Mouse (Mus musculus) kidney, adult 9 months (tissue): Measurements from ENCODE around the gene Fndc11.
A peak's percentile ranks its signal among the peaks of the same experiment; 100 is the strongest.

Source experiments
- DNase-seq: peaks from one replicate; pipeline ENCODE4 v3.0.0; 2022

The Fndc11 gene

DNA sequence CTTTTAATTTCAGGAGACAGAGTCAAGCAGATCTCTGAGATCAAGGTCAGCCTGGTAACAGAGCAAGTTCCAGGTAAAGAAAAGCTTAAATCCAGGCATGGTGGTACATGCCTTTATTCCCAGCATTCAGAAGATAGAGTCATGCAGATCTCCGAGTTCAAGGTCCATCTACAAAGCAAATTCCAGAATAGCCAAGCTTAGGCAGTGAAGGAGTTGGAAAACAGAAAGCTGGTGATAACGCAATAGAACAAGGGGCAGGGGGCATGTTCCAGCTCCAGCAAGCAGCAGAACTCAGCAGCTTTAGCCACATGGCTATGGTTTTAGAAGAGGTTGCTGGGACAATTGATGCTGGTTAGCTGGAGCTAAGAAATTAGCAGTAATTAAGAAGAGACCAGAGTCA is 5.2 kb downstream of the Fndc11 start:
- no peak for DNase-seq

GRCm38 (mm10) chr2:181227122-181227521 is 7.3 kb downstream of the Fndc11 start:
- DNase-seq, result no peak

- DNase-seq, result no peak
Measured at GRCm38 (mm10) chr2:181228335-181228734, 8.5 kb downstream of the Fndc11 start.

- DNase-seq, result no peak
Measured at GRCm38 (mm10) chr2:181231171-181231570, 11.4 kb downstream of the Fndc11 start.

DNA sequence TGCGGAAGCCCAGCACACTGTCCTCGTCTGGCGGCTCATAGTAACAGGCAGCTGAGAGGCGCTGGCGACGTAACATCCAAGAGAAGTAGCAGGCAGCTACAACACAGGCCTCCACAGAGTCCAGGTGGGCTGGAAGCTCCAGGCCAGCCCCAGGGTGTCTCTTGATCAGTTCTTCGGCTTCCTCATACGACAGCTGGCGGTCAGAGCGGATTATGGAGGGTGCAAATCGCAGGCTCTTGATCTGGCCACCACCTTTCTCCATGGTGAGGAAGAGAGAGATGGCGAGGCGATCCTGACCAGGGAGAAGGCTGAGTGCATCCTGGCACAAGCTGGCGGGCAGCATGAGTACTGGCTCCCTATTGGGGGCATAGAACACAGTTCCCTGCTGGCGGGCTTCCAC is 13.6 kb downstream of the Fndc11 start:
- DNase-seq, result no peak

DNA sequence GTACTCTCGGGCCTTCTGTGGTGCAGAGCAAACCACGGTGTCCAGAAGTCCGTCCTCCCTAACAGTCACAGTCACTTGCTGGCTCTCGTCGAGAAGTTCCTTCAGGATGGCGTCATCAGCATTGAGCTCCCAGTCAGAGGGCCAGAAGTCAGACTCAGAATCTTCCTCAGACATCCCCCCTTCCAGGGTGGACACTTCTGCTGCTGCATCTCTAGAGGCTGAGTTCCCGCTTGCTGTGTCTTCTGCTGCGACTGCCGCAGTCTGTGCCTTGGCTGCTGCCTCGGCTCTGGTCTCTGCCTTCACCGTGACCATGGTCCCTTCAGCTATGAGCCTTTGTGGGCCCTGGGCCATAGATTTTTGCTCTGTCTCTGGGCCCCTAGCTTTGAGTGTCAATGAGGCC is 14.9 kb downstream of the Fndc11 start:
- DNase-seq, result no peak

- DNase-seq, result no peak
Measured at GRCm38 (mm10) chr2:181235681-181236566, 16.1 kb downstream of the Fndc11 start.

DNA sequence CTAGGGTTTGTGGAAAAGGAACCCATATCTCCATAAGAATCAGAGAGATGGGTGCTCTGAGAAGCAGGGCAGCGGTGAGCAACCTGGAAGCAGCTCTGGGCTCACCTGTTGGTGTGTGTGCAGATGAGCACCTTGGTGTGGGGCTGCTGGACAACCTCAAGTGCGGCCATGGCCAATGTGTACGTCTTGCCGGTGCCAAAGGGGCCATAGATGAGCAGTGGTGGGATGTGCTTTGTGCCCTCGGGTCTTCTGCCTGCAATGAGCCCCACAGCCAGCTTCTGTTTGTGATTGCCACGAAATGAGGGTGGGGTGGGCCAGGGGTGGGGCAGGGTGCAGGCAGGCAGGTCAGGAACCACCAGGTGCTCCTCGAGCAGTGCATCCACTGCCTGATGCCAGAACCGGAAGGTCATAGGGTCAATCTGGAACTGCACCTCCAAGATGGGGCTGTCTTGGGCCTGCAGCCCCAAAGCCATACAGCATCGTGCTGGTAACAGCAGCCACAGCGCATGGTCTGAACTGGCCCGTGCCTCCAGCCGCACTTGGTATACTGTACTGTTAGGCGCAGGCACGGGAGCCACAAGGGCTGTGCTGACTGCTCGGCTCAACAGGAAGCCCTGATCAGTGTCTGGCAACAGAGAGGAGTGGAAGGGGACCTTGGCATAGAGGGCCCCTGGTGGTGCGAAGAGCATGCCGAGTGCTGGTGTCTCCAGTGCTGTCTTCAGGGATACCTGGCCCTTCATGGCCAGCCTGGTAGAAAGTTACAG is 17.6 kb downstream of the Fndc11 start:
- no peak for DNase-seq

- no peak for DNase-seq
Measured at GRCm38 (mm10) chr2:181238091-181238610, 18.3 kb downstream of the Fndc11 start.

- no peak for DNase-seq
Measured at GRCm38 (mm10) chr2:181238861-181239260, 19.0 kb downstream of the Fndc11 start.

- DNase-seq, result no peak
Measured at GRCm38 (mm10) chr2:181239261-181239660, 19.4 kb downstream of the Fndc11 start.

GRCm38 (mm10) chr2:181240806-181241440 is 21.1 kb downstream of the Fndc11 start:
- DNase-seq, result no peak

DNA sequence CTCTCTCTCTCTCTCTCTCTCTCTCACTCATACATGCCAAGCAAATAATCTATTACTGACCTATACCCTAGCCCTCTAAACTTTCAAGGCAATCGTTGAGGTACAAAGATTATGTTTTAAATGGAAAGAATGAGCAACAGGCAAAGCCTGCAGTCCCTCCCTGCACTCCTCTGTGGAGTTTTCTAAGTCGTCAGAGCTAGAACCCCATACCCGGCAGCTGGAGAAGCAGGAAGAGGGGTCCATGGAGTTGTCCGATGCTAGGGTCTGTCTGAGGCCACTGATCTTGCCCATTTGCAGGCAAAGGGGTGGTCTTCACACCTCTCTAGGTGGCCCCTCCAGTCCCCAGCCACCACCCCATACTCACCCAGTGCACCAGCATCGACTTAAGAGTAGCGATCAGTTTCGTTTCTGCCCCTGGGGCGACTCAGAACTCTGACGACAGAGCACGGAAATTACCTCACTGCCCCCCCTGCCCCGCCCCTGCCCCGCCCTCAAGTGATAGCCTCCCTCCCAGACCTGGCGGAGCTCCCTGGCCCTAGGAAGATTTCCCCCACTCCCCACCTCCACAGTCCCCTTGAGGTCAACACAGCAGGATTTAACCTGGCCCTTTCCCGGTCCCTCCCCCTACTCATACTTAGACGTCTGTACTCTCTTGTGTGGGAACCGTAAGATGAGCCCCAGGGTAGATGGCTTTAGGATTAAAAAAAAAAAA is 21.9 kb downstream of the Fndc11 start, which contains the start of gene Helz2:
Gene Helz2 (minus strand): TSS at position 426 of the 712 bp plus-strand sequence.
- DNase-seq, result peak; percentile 55

DNA sequence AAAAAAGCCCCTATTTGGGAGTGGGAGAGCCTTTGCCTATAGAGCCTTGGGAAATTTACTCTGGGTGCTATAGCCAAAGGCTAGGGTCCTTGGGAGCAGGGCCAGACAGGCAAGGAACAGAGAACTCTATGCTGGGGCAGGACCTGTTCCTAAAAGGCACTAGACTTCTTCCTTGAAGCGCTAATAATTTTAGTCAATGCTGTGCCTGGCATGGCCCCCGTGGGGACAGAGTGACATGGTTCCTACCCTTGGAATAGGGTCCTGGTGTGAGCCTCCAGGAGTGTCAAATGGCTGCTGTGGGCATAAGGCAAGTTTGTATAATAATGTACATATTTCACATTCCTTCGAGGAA is 22.5 kb downstream of the Fndc11 start:
- DNase-seq, result no peak

DNA sequence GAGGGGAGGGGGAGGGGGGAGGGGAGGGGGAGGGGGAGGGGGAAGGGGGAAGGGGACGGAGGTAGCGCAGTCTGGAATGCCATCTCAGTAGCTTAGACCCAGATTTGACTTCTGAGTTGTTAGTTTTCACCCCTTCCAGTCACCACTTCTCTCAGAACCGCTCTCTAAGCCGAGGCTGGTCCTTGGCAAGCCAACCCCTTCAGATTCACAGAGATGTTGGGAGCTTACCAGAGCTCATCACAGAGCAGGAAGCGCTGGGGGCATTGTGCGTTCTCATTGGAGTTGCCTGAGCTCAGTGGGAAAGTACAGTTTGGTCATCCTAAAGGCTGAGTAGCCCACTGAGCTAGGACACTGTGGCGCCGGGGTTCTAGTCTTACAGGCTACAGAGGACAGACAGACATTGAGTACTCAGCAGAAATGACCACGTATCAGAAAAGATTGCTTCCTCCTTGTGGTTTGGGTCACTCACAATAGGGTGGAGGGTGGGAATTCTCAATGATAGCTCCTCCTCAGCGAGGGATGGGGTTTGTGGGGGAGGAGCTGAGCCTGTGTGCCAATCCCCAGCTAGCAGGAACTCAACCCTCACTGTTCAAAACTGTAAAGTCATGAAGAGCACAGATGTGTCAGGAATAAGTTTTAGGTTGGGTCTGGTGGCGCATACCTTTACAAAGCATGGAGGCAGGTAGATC is 24.0 kb downstream of the Fndc11 start:
- DNase-seq, result peak; percentile 44

GRCm38 (mm10) chr2:181245031-181245430 is 25.2 kb downstream of the Fndc11 start:
- DNase-seq, result no peak

- DNase-seq, result no peak
Measured at GRCm38 (mm10) chr2:181249217-181249616, 29.4 kb downstream of the Fndc11 start.

DNA sequence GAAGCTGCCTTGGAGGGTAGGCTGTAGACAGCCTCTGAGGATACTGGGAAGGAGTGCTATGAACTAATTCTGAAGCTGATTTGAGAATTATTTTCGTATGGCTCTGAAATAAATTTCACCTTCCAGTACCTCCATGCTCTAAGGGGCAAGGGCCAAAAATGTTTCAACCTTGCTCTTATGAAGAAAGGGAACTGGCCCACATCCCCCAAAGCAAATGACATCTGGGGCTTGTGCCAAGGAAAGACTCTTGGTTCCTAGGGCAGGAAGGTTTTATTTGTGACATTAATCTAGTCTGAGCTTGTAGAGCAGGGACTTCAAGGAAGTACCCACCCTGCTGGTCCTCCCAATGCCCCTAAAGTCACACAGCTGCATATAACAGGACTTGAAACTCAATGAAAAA is 32.0 kb downstream of the Fndc11 start:
- no peak for DNase-seq

DNA sequence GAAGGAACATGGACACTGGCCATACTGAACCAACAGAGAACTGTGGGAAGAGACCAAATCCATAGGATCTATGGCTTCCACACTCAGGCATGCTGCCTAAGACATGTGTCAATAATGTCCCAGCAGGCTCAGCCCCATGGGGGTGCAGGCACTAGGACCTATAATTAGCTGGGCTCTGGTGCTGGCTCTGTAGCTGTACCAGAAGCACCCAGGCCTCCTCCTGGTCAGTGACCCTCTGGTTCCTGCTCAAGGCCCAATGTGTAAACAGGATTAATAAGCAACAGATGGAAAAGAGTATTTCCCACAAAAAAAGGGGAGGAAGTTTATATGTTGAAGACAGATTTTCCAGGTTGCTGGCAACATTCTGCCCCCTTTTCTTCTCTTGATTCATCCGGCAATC is 33.4 kb downstream of the Fndc11 start:
- DNase-seq, result no peak

- DNase-seq, result no peak
Measured at GRCm38 (mm10) chr2:181266839-181267238, 47.0 kb downstream of the Fndc11 start.

DNA sequence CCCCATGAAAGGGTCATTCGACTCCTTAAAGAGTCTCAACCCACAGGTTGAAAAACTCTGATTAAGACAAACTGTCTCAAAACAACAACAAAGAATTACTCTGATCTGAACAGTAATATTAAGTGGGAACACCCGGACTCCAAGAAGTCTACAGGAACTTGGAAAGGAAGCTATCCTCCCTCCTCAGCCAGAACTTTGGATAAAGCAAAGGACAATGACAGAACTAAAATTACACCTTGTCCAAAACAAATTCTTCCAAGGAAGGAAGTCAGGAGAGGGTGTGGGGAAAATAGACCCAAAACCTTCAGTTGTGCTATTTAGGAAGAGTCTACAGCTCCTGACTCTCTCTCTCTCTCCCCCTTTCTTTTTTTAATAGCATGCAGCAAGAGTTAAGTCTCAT is 52.3 kb downstream of the Fndc11 start:
- peak; percentile 52 for DNase-seq
